Mouse (Mus musculus) liver, embryonic 14.5 days (tissue): Measurements from ENCODE around the gene Bod1l. TPM values are rescaled to one million over a fixed set of nuclear protein-coding genes. Genes with fewer than 3 reads are reported as not detected.

Experiments
- ATAC-seq: fragments of 200-750 bp; cut with Nextera tagmentation; 2 replicates; pipeline ENCODE4 v1.8.0; 2017; ENCODE audit warnings: moderate number of reproducible peaks, mild to moderate bottlenecking, moderate library complexity; ENCODE audit not compliant: insufficient read depth
- DNase-seq, 3 experiments: peaks; one replicate each; pipeline ENCODE4 v3.0.0-alpha.2; 2012 to 2013; ENCODE audit warnings: low read depth in 3 of 3, low spot score in 3 of 3
- H3K27ac ChIP-seq: fragments of 300-500 bp; sonication (generic); 2 replicates; pipeline ENCODE4 v1.5.1; 2014; ENCODE audit warnings: moderate library complexity, mild to moderate bottlenecking, control low read depth, inconsistent platforms
- H3K27me3 ChIP-seq: fragments of 300-500 bp; sonication (generic); 2 replicates; pipeline ENCODE4 v1.6.1; 2014; ENCODE audit warnings: mild to moderate bottlenecking, low read length, moderate library complexity; ENCODE audit not compliant: control insufficient read depth, insufficient read depth
- H3K36me3 ChIP-seq: fragments of 300-500 bp; sonication (generic); replicated peaks from 2 replicates; pipeline ENCODE4 v1.6.1; 2014; ENCODE audit warnings: low read depth; ENCODE audit not compliant: control insufficient read depth, insufficient read depth
- H3K4me1 ChIP-seq, 2 experiments: fragments of 200-500 bp in 1 of 2; fragments of 300-500 bp in 1 of 2; sonication (generic) in 1 of 2; replicated peaks; 2 replicates each; pipeline ENCODE4 v1.6.1; 2012 to 2014; ENCODE audit warnings: antibody characterized with exemption in 1 of 2, inconsistent platforms in 1 of 2, low read length in 1 of 2; ENCODE audit not compliant: control insufficient read depth in 2 of 2, insufficient read depth in 2 of 2
- H3K4me2 ChIP-seq: fragments of 300-500 bp; sonication (generic); 2 replicates; pipeline ENCODE4 v1.6.1; 2014; ENCODE audit warnings: low read depth, mild to moderate bottlenecking, control low read depth, moderate library complexity
- H3K4me3 ChIP-seq, 2 experiments: fragments of 200-500 bp in 1 of 2; fragments of 300-500 bp in 1 of 2; sonication (generic) in 1 of 2; 2 replicates each; pipeline ENCODE4 v1.5.1; 2012 to 2014; ENCODE audit warnings: low read depth in 2 of 2, low read length in 2 of 2, mild to moderate bottlenecking in 2 of 2, control low read depth in 1 of 2, inconsistent platforms in 1 of 2, moderate library complexity in 1 of 2; ENCODE audit not compliant: insufficient read depth in 1 of 2
- H3K9ac ChIP-seq: fragments of 300-500 bp; sonication (generic); replicated peaks from 2 replicates; pipeline ENCODE4 v1.6.1; 2014; ENCODE audit warnings: mild to moderate bottlenecking, control low read depth, moderate library complexity
- H3K9me3 ChIP-seq: fragments of 300-500 bp; sonication (generic); 2 replicates; pipeline ENCODE4 v1.6.1; 2016; ENCODE audit warnings: low read length, mixed read lengths; ENCODE audit not compliant: control insufficient read depth
- CTCF ChIP-seq: IDR thresholded peaks from 2 replicates; pipeline ENCODE4 v1.5.1; 2016; ENCODE audit warnings: antibody characterized with exemption, low read depth, control low read depth
- EP300 ChIP-seq: IDR thresholded peaks from 2 replicates; pipeline ENCODE4 v1.6.1; 2016; ENCODE audit warnings: antibody characterized with exemption, low read depth
- WGBS: fragments of 180-500 bp; shearing (Covaris S2); extraction: QIAGEN DNeasy Blood & Tissue Kit; methylation state at CpG from one replicate; pipeline ENCODE4 v1.1.7; 2014; ENCODE audit not compliant: insufficient replicate concordance; 5-methylcytosine and 5-hydroxymethylcytosine counted together
- microRNA-seq: library from miRNA; unstranded; fragments of <30 nt; microRNA quantifications from one replicate; pipeline ENCODE4, GENCODE M21; 2016
- polyA plus RNA-seq, 2 experiments: library from polyadenylated mRNA; depleted of rRNA in 1 of 2; stranded (reverse) in 1 of 2; unstranded in 1 of 2; fragments of >200 nt; fragmentation: Nextera tagmentation in 1 of 2; extraction: Ambion mirVana in 1 of 2; gene quantifications; 2 replicates each; pipeline versions ENCODE4 v1.2.1 to v1.2.3; 2012 to 2014

Bod1l gene
- polyA plus RNA-seq, 2 experiments = 4.4 to 7.9 TPM

- no peak for ATAC-seq
- H3K9me3 ChIP-seq = no peaks in the 10 kb centered on the region
- H3K4me2 ChIP-seq = no peak overlapping the region
- no peak overlapping the region for H3K27ac ChIP-seq
- TF ChIP-seq EP300 (no peak), CTCF (peak; percentile 22; the same call in 1 of the 2 replicates)
- no peak for DNase-seq
- no peak overlapping the region for H3K9ac ChIP-seq
- 8% methylated on average over 7 of the region's 7 CpGs for WGBS
- H3K4me1 ChIP-seq = no peaks in the 10 kb centered on the region
- H3K36me3 ChIP-seq = no peaks in the 10 kb centered on the region
- peaks cover 4% of the 10 kb centered on the region for H3K27me3 ChIP-seq
- H3K4me3 ChIP-seq = no peak overlapping the region
Observed at GRCm38 (mm10) chr5:41744234-41744633, 99.9 kb downstream of the Bod1l start.

- H3K4me1 ChIP-seq = no peaks in the 10 kb centered on the region
- no peak overlapping the region for H3K4me3 ChIP-seq
- no peak overlapping the region for H3K9ac ChIP-seq
- H3K27me3 ChIP-seq = no peaks in the 10 kb centered on the region; the same call in 1 of the 2 replicates
- no peaks in the 10 kb centered on the region for H3K9me3 ChIP-seq
- no peak overlapping the region for H3K4me2 ChIP-seq
- no peak for ATAC-seq
- no peak for DNase-seq
- 32% methylated on average over 6 of the region's 6 CpGs for WGBS
- no peak overlapping the region for H3K27ac ChIP-seq
- TF ChIP-seq CTCF (no peak), EP300 (no peak)
- no peaks in the 10 kb centered on the region for H3K36me3 ChIP-seq
Observed at GRCm38 (mm10) chr5:41738817-41739216, 105.3 kb downstream of the Bod1l start.

Small RNA genes lying within 50 kb of the gene (microRNA-seq; reads per million reads assigned to microRNA genes)
- not detected for gene Mir6414

Other genes starting within 250 kb of the Bod1l start
- gene Rab28, start 136.2 kb downstream of the Bod1l start, polyA plus RNA-seq (2012; rRNA removed) = 8.3 and 10.3 TPM in 2 replicates
- 18.8 and 19.6 TPM in 2 replicates for gene Rab28, start 136.2 kb downstream of the Bod1l start, polyA plus RNA-seq (2014; fragmentation: Nextera tagmentation; extraction: Ambion mirVana)
- gene Nkx3-2, start 79.8 kb downstream of the Bod1l start, polyA plus RNA-seq (2012; rRNA removed) = 0.02 and 0.08 TPM in 2 replicates
- gene Nkx3-2, start 79.8 kb downstream of the Bod1l start, polyA plus RNA-seq (2014; fragmentation: Nextera tagmentation; extraction: Ambion mirVana) = not detected in 2 replicates
- not detected in 2 replicates for gene Gm16223, start 223.6 kb upstream of the Bod1l start, polyA plus RNA-seq (2012; rRNA removed)
- not detected in 2 replicates for gene Gm16223, start 223.6 kb upstream of the Bod1l start, polyA plus RNA-seq (2014; fragmentation: Nextera tagmentation; extraction: Ambion mirVana)